Mouse (Mus musculus) heart, postnatal 0 days (tissue): ENCODE data around the gene Ccdc187. TPM values are rescaled to one million over a fixed set of nuclear protein-coding genes. Genes with fewer than 3 reads are reported as not detected.

Source experiments
- ATAC-seq: fragments of 200-750 bp; cut with Nextera tagmentation; 2 replicates; pipeline ENCODE4 v1.8.0; 2017; ENCODE audit warnings: low read depth, moderate number of reproducible peaks, moderate library complexity; ENCODE audit not compliant: insufficient read depth
- DNase-seq: peaks from one replicate; pipeline ENCODE4 v3.0.0-alpha.2; 2016; ENCODE audit warnings: low spot score
- H3K27ac ChIP-seq: fragments of 300-500 bp; sonication (generic); 2 replicates; pipeline ENCODE4 v1.5.1; 2014; ENCODE audit warnings: low read depth, mild to moderate bottlenecking
- H3K27me3 ChIP-seq: fragments of 300-500 bp; sonication (generic); 2 replicates; pipeline ENCODE4 v1.6.1; 2014; ENCODE audit warnings: low read length, mixed read lengths; ENCODE audit not compliant: control insufficient read depth, insufficient read depth
- H3K36me3 ChIP-seq: fragments of 300-500 bp; sonication (generic); replicated peaks from 2 replicates; pipeline ENCODE4 v1.6.1; 2014; ENCODE audit warnings: low read length, mixed read lengths; ENCODE audit not compliant: control insufficient read depth, insufficient read depth
- H3K4me1 ChIP-seq: fragments of 300-500 bp; sonication (generic); 2 replicates; pipeline ENCODE4 v1.6.1; 2014; ENCODE audit warnings: antibody characterized with exemption; ENCODE audit not compliant: control insufficient read depth, insufficient read depth
- H3K4me2 ChIP-seq: fragments of 300-500 bp; sonication (generic); 2 replicates; pipeline ENCODE4 v1.6.1; 2014; ENCODE audit warnings: low read depth, mild to moderate bottlenecking, low read length, moderate library complexity
- H3K4me3 ChIP-seq: fragments of 300-500 bp; sonication (generic); 2 replicates; pipeline ENCODE4 v1.5.1; 2014; ENCODE audit warnings: low read depth, low read length
- H3K9ac ChIP-seq: fragments of 300-500 bp; sonication (generic); replicated peaks from 2 replicates; pipeline ENCODE4 v1.6.1; 2014; ENCODE audit warnings: low read depth, low read length, mixed read lengths
- H3K9me3 ChIP-seq: fragments of 300-500 bp; sonication (generic); replicated peaks from 2 replicates; pipeline ENCODE4 v1.6.1; 2016; ENCODE audit warnings: low read length; ENCODE audit not compliant: control insufficient read depth
- CTCF ChIP-seq: IDR thresholded peaks from 2 replicates; pipeline ENCODE4 v1.5.1; 2016; ENCODE audit warnings: antibody characterized with exemption, control low read depth, low read depth
- EP300 ChIP-seq: IDR thresholded peaks from 2 replicates; pipeline ENCODE4 v1.6.1; 2016; ENCODE audit warnings: antibody characterized with exemption, low read depth
- WGBS: fragments of 180-500 bp; shearing (Covaris S2); extraction: QIAGEN DNeasy Blood & Tissue Kit; methylation state at CpG from one replicate; pipeline ENCODE4 v1.1.7; 2014; 5-methylcytosine and 5-hydroxymethylcytosine counted together
- polyA plus RNA-seq: library from polyadenylated mRNA; unstranded; fragments of >200 nt; fragmentation: Nextera tagmentation; extraction: Ambion mirVana; gene quantifications from 2 replicates; pipeline ENCODE4 v1.2.1, GENCODE M21; 2015
- total RNA-seq: library from RNA; depleted of rRNA; stranded (reverse); fragments of >200 nt; gene quantifications from 2 replicates; pipeline ENCODE4 v1.2.3, GENCODE M21; 2014; ENCODE audit warnings: low replicate concordance

The Ccdc187 gene
- total and polyA plus RNA-seq, 2 experiments from 2014 or later: 0.04 to 0.61 TPM

DNA sequence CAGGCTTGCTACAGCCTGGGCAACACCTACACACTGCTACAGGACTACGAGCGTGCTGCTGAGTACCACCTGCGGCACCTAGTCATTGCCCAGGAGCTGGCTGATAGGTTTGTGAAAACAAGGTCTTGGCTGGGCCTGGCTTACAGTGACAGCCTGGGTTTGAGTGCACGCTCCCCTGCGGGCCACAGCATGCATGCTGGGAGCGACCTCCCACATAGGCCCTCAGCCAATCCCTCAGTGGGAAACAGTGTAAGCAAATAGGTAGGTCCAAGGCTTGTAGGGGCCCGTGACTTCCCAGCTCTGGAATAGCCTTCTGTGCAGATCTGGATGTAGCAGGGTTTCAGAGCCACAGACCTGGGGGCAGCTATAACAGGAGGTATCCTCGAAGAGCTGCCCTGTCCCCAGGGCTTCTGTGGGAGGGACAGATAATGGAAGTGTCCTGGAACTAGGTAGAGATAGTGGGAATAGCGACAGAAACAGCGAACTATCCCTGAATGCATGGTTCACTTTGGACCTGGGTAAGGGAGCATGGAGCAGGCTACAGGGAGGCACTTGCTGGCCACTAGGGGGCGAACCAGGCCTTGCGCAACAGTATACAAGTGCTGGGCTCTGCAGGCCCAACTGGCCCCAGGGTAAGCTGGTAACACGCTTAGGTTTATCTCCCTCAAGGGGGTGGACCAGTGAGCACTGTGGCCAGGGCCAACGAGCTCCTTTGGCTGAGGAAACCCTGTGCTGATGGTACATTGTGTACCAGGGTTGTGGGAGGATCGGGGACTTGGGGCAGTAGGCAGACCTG is 31.2 kb upstream of the Ccdc187 start:
- H3K4me3 ChIP-seq: no peak overlapping the region
- TF ChIP-seq CTCF (peak; percentile 95), EP300 (0 out of 2 replicates have a peak, but pooled peaks have one; percentile 10)
- peak; percentile 72 for DNase-seq
- no peak overlapping the region for H3K4me2 ChIP-seq
- peak; percentile 73 for ATAC-seq
- 0 out of 2 replicates have a peak overlapping the region, but pooled peaks have one; percentile 8 for H3K9ac ChIP-seq
- H3K36me3 ChIP-seq: peaks cover 34% of the 10 kb centered on the region
- peak overlapping the region; percentile 77 for H3K27ac ChIP-seq
- H3K27me3 ChIP-seq: no peaks in the 10 kb centered on the region
- 54% methylated on average over 15 of the region's 15 CpGs for WGBS
- peaks cover 27% of the 10 kb centered on the region; the same call in 1 of the 2 replicates for H3K4me1 ChIP-seq
- H3K9me3 ChIP-seq: no peaks in the 10 kb centered on the region

DNA sequence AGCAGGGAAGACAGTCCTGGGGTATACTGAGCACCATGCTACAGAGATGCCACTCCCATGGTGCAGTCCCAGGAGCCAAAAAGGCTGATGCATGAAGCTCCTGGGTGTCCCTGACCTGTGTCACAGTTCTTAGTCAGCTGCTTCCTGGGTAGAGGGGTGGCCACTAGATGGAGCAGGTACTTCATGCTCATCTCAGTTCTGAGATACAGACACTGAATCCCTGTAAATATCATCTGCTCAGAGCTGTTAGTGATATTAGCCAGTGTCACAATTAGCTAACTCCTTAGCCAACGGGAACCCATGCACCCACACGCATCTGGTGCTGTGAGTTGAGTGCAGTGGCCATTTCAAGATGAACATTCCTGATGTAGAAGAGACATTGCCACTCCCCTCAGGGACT is 30.6 kb upstream of the Ccdc187 start:
- no peaks in the 10 kb centered on the region for H3K27me3 ChIP-seq
- H3K4me2 ChIP-seq: no peak overlapping the region
- 0 out of 2 replicates have a peak, but pooled peaks have one; percentile 59 for TF ChIP-seq EP300
- TF ChIP-seq CTCF: peak; percentile 82
- no peak overlapping the region for H3K4me3 ChIP-seq
- H3K9ac ChIP-seq: no peak overlapping the region
- H3K4me1 ChIP-seq: peaks cover 22% of the 10 kb centered on the region; the same call in 1 of the 2 replicates
- DNase-seq (peak; percentile 80), ATAC-seq (peak; percentile 28)
- 15% methylated on average over 2 of the region's 2 CpGs for WGBS
- peaks cover 34% of the 10 kb centered on the region for H3K36me3 ChIP-seq
- no peaks in the 10 kb centered on the region for H3K9me3 ChIP-seq
- peak overlapping the region; percentile 77 for H3K27ac ChIP-seq

DNA sequence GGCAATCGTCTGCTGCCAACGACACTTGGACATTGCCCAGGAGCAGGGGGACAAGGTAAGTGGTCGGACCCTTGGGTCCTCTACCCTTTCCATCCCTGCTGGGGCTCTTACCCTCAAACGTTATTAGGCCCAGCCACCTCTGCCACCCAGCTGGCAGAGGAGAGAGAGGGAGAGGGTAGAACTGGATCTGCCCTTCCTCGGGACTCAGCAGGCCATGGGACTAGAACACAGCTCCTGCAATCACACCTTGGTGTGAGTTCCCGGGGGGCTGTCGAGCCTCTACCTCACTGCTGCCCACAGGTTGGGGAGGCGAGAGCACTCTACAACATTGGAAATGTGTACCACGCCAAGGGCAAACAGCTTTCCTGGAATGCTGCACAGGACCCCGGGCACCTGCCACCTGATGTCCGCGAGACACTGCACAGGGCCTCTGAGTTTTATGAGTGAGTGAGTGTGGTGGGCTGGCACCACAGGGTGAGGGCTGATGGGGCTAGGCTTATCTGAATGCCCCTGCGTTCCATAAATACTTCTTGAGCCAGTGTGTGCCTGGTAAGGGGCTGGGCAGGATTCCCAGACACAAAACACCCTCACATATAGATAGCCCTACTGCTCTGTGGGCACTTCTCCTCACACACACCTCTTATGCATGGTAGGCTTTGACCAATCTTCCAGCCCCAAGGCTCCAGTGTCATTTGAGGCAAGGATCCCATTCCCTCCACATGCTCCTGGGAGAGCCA is 29.4 kb upstream of the Ccdc187 start:
- peak; percentile 59 for ATAC-seq

GRCm38 (mm10) chr2:26320245-26321185 is 26.2 kb upstream of the Ccdc187 start:
- no peak for TF ChIP-seq EP300
- TF ChIP-seq CTCF: no peak
- no peaks in the 10 kb centered on the region for H3K27me3 ChIP-seq
- peaks cover 17% of the 10 kb centered on the region; the same call in 1 of the 2 replicates for H3K36me3 ChIP-seq
- no peak overlapping the region for H3K9ac ChIP-seq
- no peak overlapping the region for H3K4me3 ChIP-seq
- H3K27ac ChIP-seq: no peak overlapping the region
- ATAC-seq (no peak), DNase-seq (no peak)
- no peak overlapping the region for H3K4me2 ChIP-seq
- no peaks in the 10 kb centered on the region for H3K9me3 ChIP-seq
- H3K4me1 ChIP-seq: peaks cover 40% of the 10 kb centered on the region
- 76% methylated on average over 14 of the region's 14 CpGs for WGBS

More for the DNA sequence above, 29.4 kb upstream of the Ccdc187 start:
- H3K4me3 ChIP-seq: no peak overlapping the region
- no peaks in the 10 kb centered on the region for H3K9me3 ChIP-seq
- peaks cover 21% of the 10 kb centered on the region; the same call in 1 of the 2 replicates for H3K4me1 ChIP-seq
- no peak overlapping the region for H3K4me2 ChIP-seq
- peak overlapping the region; percentile 77 for H3K27ac ChIP-seq
- H3K27me3 ChIP-seq: no peaks in the 10 kb centered on the region
- peaks cover 34% of the 10 kb centered on the region for H3K36me3 ChIP-seq
- DNase-seq: peak; percentile 56
- TF ChIP-seq CTCF (no peak), EP300 (peak; percentile 75; the same call in 1 of the 2 replicates)
- 51% methylated on average over 13 of the region's 13 CpGs for WGBS
- H3K9ac ChIP-seq: no peak overlapping the region
